Mouse (Mus musculus): ENCODE measurements around the gene Axin1. TPM values are rescaled to one million over a fixed set of nuclear protein-coding genes. Genes with fewer than 3 reads are reported as not detected.

Axin1 gene
- total and polyA plus RNA-seq, 2 experiments from 2014 or later = 11.2 to 51.3 TPM

GRCm38 (mm10) chr17:26131856-26132853 lies 6.3 kb upstream of the Axin1 start:
- Histone ChIP-seq H3K27ac (no peak overlapping the region), H3K9ac (replicated peaks; ENCODE audit: low read length) (no peak overlapping the region)
- peak; percentile 15 for DNase-seq (ENCODE audit: low spot score)

DNA sequence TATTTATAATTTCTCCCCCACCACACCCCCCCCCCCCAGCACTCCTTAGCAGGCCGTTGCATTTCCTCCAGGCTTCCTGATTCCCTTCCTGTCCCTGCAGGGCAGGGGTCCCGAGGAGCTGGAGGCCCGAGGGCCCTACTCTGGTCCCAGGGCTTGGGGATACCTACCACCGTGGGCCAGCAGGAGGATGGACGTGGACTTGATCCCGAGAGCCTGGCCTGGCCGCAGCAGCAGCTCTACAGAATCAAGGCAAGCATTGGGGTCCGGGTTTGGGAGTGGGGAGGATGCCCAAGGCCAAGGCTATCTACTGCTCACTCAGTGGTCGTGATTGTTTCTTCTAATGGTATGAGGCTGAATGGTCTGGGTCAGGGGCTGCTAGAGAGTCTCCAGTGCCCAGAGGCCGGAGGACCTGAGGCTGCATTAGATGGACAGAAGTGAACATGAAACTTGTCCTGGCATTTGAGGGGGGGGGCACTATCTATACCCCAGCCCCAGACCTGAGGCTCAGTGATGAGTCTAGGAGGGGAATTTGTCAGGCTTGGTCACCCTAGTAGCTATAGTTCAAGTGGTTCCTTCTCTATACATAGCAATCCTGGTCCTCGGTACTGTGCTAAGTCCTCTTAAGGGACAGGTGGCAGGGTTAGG lies 1.3 kb upstream of the Axin1 start:
- H3K9me3 ChIP-seq (ENCODE audit: low read length) = no peaks in the 10 kb centered on the region
- H3K27ac ChIP-seq = no peak overlapping the region
- no peak for DNase-seq (ENCODE audit: low spot score)
- TF ChIP-seq CTCF (IDR thresholded peaks at IDR 0.05; ENCODE audit: low read depth) = no peak
- H3K4me2 ChIP-seq (ENCODE audit: low read depth, low read length) = no peak overlapping the region
- H3K9ac ChIP-seq (replicated peaks; ENCODE audit: low read length) = no peak overlapping the region
- no peak for ATAC-seq
- no peak overlapping the region for H3K4me3 ChIP-seq (ENCODE audit: low read length)
- H3K27me3 ChIP-seq (ENCODE audit: insufficient read depth, low read length) = no peaks in the 10 kb centered on the region
- H3K4me1 ChIP-seq (ENCODE audit: insufficient read depth, low read length) = peaks cover 8% of the 10 kb centered on the region
- 92% methylated on average over 11 of the region's 11 CpGs for WGBS
- H3K36me3 ChIP-seq (ENCODE audit: insufficient read depth, low read length) = no peaks in the 10 kb centered on the region

More at GRCm38 (mm10) chr17:26131856-26132853, 6.3 kb upstream of the Axin1 start:
- Histone ChIP-seq H3K36me3 (ENCODE audit: insufficient read depth, low read length) (peaks cover 10% of the 10 kb centered on the region; the same call in 1 of the 2 replicates), H3K4me3 (ENCODE audit: low read length) (peak overlapping the region; percentile 3; the same call in 1 of the 2 replicates), H3K9me3 (ENCODE audit: low read length) (no peaks in the 10 kb centered on the region), H3K4me1 (ENCODE audit: insufficient read depth, low read length) (no peaks in the 10 kb centered on the region), H3K27me3 (ENCODE audit: insufficient read depth, low read length) (no peaks in the 10 kb centered on the region), H3K4me2 (ENCODE audit: low read depth, low read length) (peak overlapping the region; percentile 13; the same call in 1 of the 2 replicates)
- 75% methylated on average over 18 of the region's 18 CpGs for WGBS
- TF ChIP-seq CTCF (IDR thresholded peaks at IDR 0.05; ENCODE audit: low read depth) = no peak
- ATAC-seq = 0 out of 2 replicates have a peak, but pooled peaks have one; percentile 31

GRCm38 (mm10) chr17:26137751-26138130 lies 747 bp upstream of the Axin1 start:
- Histone ChIP-seq H3K4me2 (ENCODE audit: low read depth, low read length) (peak overlapping the region; percentile 68), H3K27ac (peak overlapping the region; percentile 96), H3K4me3 (ENCODE audit: low read length) (peak overlapping the region; percentile 94), H3K4me1 (ENCODE audit: insufficient read depth, low read length) (peaks cover 8% of the 10 kb centered on the region), H3K36me3 (ENCODE audit: insufficient read depth, low read length) (peaks cover 1% of the 10 kb centered on the region; the same call in 1 of the 2 replicates), H3K9ac (replicated peaks; ENCODE audit: low read length) (peak overlapping the region; percentile 96; the same call in 1 of the 2 replicates), H3K27me3 (ENCODE audit: insufficient read depth, low read length) (no peaks in the 10 kb centered on the region), H3K9me3 (ENCODE audit: low read length) (no peaks in the 10 kb centered on the region)
- no peak for TF ChIP-seq CTCF (IDR thresholded peaks at IDR 0.05; ENCODE audit: low read depth)
- 82% methylated on average over 2 of the region's 2 CpGs for WGBS
- no peak for ATAC-seq
- no peak for DNase-seq (ENCODE audit: low spot score)

DNA sequence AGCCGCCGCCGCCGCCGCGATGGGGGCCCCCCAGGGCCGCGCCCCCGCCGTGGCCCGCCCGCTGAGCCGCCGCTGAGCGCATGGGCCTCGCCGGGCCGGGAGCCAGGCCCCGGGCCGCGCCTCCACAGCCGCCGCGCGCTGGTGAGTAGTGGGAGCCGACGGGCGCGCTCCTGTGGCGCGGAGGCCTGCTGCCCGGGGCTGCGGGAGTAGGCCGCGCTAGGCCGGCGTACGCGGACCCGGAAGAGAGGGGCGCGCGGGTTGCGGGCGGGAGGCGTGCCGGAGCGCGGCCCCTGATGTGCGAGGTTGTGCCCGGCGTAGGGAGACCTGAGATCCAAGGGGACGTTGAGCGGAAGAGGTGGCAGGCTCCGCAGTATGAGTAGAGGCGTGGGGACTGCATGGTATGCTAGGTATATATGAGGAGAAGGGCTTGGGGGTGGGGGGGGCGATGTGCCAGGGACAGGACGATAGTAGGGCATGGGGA lies 453 bp downstream of the Axin1 start:
- H3K27me3 ChIP-seq (ENCODE audit: insufficient read depth, low read length) = no peaks in the 10 kb centered on the region
- WGBS = under 1% methylated on average over 54 of the region's 58 CpGs
- peak overlapping the region; percentile 94 for H3K4me3 ChIP-seq (ENCODE audit: low read length)
- peak; percentile 73 for ATAC-seq
- peaks cover 8% of the 10 kb centered on the region for H3K4me1 ChIP-seq (ENCODE audit: insufficient read depth, low read length)
- peak; percentile 67 for DNase-seq (ENCODE audit: low spot score)
- peak overlapping the region; percentile 96 for H3K27ac ChIP-seq
- H3K9me3 ChIP-seq (ENCODE audit: low read length) = no peaks in the 10 kb centered on the region
- TF ChIP-seq CTCF (IDR thresholded peaks at IDR 0.05; ENCODE audit: low read depth) = no peak
- H3K9ac ChIP-seq (replicated peaks; ENCODE audit: low read length) = peak overlapping the region; percentile 96
- H3K36me3 ChIP-seq (ENCODE audit: insufficient read depth, low read length) = peaks cover 10% of the 10 kb centered on the region
- peak overlapping the region; percentile 68 for H3K4me2 ChIP-seq (ENCODE audit: low read depth, low read length)

GRCm38 (mm10) chr17:26142796-26143195 lies 4.3 kb downstream of the Axin1 start:
- Histone ChIP-seq H3K27me3 (ENCODE audit: insufficient read depth, low read length) (no peaks in the 10 kb centered on the region), H3K4me1 (ENCODE audit: insufficient read depth, low read length) (peaks cover 8% of the 10 kb centered on the region), H3K4me3 (ENCODE audit: low read length) (no peak overlapping the region), H3K4me2 (ENCODE audit: low read depth, low read length) (no peak overlapping the region), H3K36me3 (ENCODE audit: insufficient read depth, low read length) (peaks cover 18% of the 10 kb centered on the region), H3K27ac (no peak overlapping the region), H3K9me3 (ENCODE audit: low read length) (no peaks in the 10 kb centered on the region), H3K9ac (replicated peaks; ENCODE audit: low read length) (no peak overlapping the region)
- 92% methylated on average over 4 of the region's 4 CpGs for WGBS
- TF ChIP-seq CTCF (IDR thresholded peaks at IDR 0.05; ENCODE audit: low read depth) = no peak
- DNase-seq (ENCODE audit: low spot score) (no peak), ATAC-seq (no peak)

DNA sequence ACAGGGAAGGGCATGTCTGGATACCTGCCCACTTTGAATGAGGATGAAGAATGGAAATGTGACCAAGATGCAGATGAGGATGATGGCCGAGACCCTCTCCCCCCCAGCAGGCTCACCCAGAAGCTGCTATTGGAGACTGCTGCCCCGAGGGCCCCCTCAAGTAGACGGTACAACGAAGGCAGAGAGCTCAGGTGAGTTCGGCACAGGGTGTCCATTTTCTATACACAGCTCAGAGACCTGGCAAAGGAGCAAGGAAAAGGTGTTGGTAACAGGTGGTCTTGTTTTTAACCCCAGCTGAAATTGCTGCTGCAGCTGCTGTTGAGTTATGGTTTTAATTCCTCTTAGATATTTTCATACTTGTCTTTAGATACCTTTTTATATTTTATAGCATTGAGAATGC lies 4.9 kb downstream of the Axin1 start:
- no peaks in the 10 kb centered on the region for H3K9me3 ChIP-seq (ENCODE audit: low read length)
- ATAC-seq (no peak), DNase-seq (ENCODE audit: low spot score) (no peak)
- H3K27me3 ChIP-seq (ENCODE audit: insufficient read depth, low read length) = no peaks in the 10 kb centered on the region
- no peak overlapping the region for H3K27ac ChIP-seq
- H3K4me2 ChIP-seq (ENCODE audit: low read depth, low read length) = no peak overlapping the region
- H3K4me1 ChIP-seq (ENCODE audit: insufficient read depth, low read length) = peaks cover 8% of the 10 kb centered on the region
- TF ChIP-seq CTCF (IDR thresholded peaks at IDR 0.05; ENCODE audit: low read depth) = no peak
- 95% methylated on average over 5 of the region's 5 CpGs for WGBS
- H3K4me3 ChIP-seq (ENCODE audit: low read length) = no peak overlapping the region
- no peak overlapping the region for H3K9ac ChIP-seq (replicated peaks; ENCODE audit: low read length)
- H3K36me3 ChIP-seq (ENCODE audit: insufficient read depth, low read length) = peaks cover 18% of the 10 kb centered on the region

All from hindbrain, postnatal 0 days (tissue).